Mouse (Mus musculus) MEL (cell line): ENCODE measurements around the gene Exoc3l2. TPM values are rescaled to one million over a fixed set of nuclear protein-coding genes. Genes with fewer than 3 reads are reported as not detected.

Experiments used
- DNase-seq: peaks from one replicate; pipeline ENCODE4 v3.0.0; 2011; ENCODE audit warnings: low read depth, low spot score
- H3K27ac ChIP-seq: 2 replicates; pipeline ENCODE4 v1.5.1; 2012; ENCODE audit warnings: low read depth, mild to moderate bottlenecking, control low read depth, low read length, moderate library complexity; ENCODE audit not compliant: control insufficient read depth
- H3K27me3 ChIP-seq, 2 experiments: fragments of 150-350 bp in 1 of 2; sonication (generic) in 1 of 2; 2 replicates each; pipeline ENCODE4 v1.6.1; 2012; ENCODE audit warnings: low read length in 2 of 2, mild to moderate bottlenecking in 2 of 2, improper control_type of control experiment in 1 of 2, moderate library complexity in 1 of 2; ENCODE audit not compliant: insufficient read depth in 2 of 2, control insufficient read depth in 1 of 2
- H3K36me3 ChIP-seq, 2 experiments: 2 replicates each; pipeline ENCODE4 v1.6.1; 2012 to 2014; ENCODE audit warnings: low read length in 2 of 2, improper control_type of control experiment in 1 of 2, inconsistent platforms in 1 of 2, mild to moderate bottlenecking in 1 of 2; ENCODE audit not compliant: insufficient read depth in 2 of 2, control insufficient read depth in 1 of 2
- H3K4me1 ChIP-seq, 2 experiments: fragments of 150-350 bp in 1 of 2; sonication (generic) in 1 of 2; 2 replicates each; pipeline ENCODE4 v1.6.1; 2012; ENCODE audit warnings: low read length in 2 of 2, improper control_type of control experiment in 1 of 2, mild to moderate bottlenecking in 1 of 2; ENCODE audit not compliant: insufficient read depth in 2 of 2, control insufficient read depth in 1 of 2
- H3K4me3 ChIP-seq, 2 experiments: fragments of 150-350 bp in 1 of 2; sonication (generic) in 1 of 2; 2 replicates each; pipeline ENCODE4 v1.5.1; 2012; ENCODE audit warnings: low read depth in 2 of 2, low read length in 2 of 2, mild to moderate bottlenecking in 2 of 2, moderate library complexity in 2 of 2, control low read depth in 1 of 2, improper control_type of control experiment in 1 of 2; ENCODE audit not compliant: control insufficient read depth in 1 of 2, insufficient read depth in 1 of 2
- H3K79me2 ChIP-seq: 2 replicates; pipeline ENCODE4 v1.6.1; 2012; ENCODE audit warnings: mild to moderate bottlenecking, low read length, moderate library complexity; ENCODE audit not compliant: control insufficient read depth, poor library complexity, insufficient read depth
- H3K9ac ChIP-seq: 2 replicates; pipeline ENCODE4 v1.6.1; 2012; ENCODE audit warnings: low read depth, mild to moderate bottlenecking, control low read depth, low read length, moderate library complexity; ENCODE audit not compliant: control insufficient read depth, poor library complexity, severe bottlenecking
- H3K9me3 ChIP-seq: fragments of 150-350 bp; sonication (generic); replicated peaks from 2 replicates; pipeline ENCODE4 v1.6.1; 2012; ENCODE audit warnings: mild to moderate bottlenecking, low read length, improper control_type of control experiment, moderate library complexity; ENCODE audit not compliant: insufficient read depth
- BHLHE40 ChIP-seq: IDR thresholded peaks from 2 replicates; pipeline ENCODE4 v1.6.1; 2012; ENCODE audit warnings: low read depth, mild to moderate bottlenecking, inconsistent platforms, low read length, improper control_type of control experiment, borderline replicate concordance
- CHD1 ChIP-seq: IDR thresholded peaks from 2 replicates; pipeline ENCODE4 v1.6.1; 2012; ENCODE audit warnings: low read depth, mild to moderate bottlenecking, inconsistent platforms, low read length, improper control_type of control experiment
- CTCF ChIP-seq, 3 experiments: IDR thresholded peaks in 2 of 3; conservative IDR thresholded peaks in 1 of 3; 2 replicates each; pipeline ENCODE4 v1.5.1; 2011 to 2012; ENCODE audit warnings: low read length in 3 of 3, low read depth in 2 of 3, mild to moderate bottlenecking in 2 of 3, improper control_type of control experiment in 1 of 3, inconsistent platforms in 1 of 3, mixed read lengths in 1 of 3, moderate library complexity in 1 of 3; ENCODE audit not compliant: control insufficient read depth in 1 of 3, insufficient read depth in 1 of 3, poor library complexity in 1 of 3, severe bottlenecking in 1 of 3
- EP300 ChIP-seq, 2 experiments: IDR thresholded peaks; 2 replicates each; pipeline ENCODE4 v1.6.1; 2011; ENCODE audit warnings: improper control_type of control experiment in 2 of 2, low read length in 2 of 2, low read depth in 1 of 2, mild to moderate bottlenecking in 1 of 2
- GABPA ChIP-seq: IDR thresholded peaks from 2 replicates; pipeline ENCODE4 v1.6.1; 2012; ENCODE audit warnings: low read depth, mild to moderate bottlenecking, inconsistent platforms, low read length, improper control_type of control experiment, moderate library complexity
- GATA1 ChIP-seq: IDR thresholded peaks from 2 replicates; pipeline ENCODE4 v1.6.1; 2011; ENCODE audit warnings: low read depth, low read length, improper control_type of control experiment
- KAT2A ChIP-seq: conservative IDR thresholded peaks from 2 replicates; pipeline ENCODE4 v1.6.1; 2012; ENCODE audit warnings: low read depth, low read length, improper control_type of control experiment, inconsistent platforms
- NRF1 ChIP-seq: IDR thresholded peaks from 2 replicates; pipeline ENCODE4 v1.6.1; 2014; ENCODE audit warnings: low read depth, mild to moderate bottlenecking, inconsistent platforms, low read length, improper control_type of control experiment, moderate library complexity; ENCODE audit not compliant: poor library complexity, insufficient read depth, severe bottlenecking
- POLR2AphosphoS2 ChIP-seq: IDR thresholded peaks from 2 replicates; pipeline ENCODE4 v1.6.1; 2011; ENCODE audit warnings: low read length, improper control_type of control experiment
- RAD21 ChIP-seq: IDR thresholded peaks from 2 replicates; pipeline ENCODE4 v1.6.1; 2011; ENCODE audit warnings: mild to moderate bottlenecking, low read depth, low read length, improper control_type of control experiment
- USF2 ChIP-seq, 2 experiments: IDR thresholded peaks; 2 replicates each; pipeline ENCODE4 v1.6.1; 2011 to 2012; ENCODE audit warnings: improper control_type of control experiment in 2 of 2, low read length in 2 of 2, borderline replicate concordance in 1 of 2, inconsistent platforms in 1 of 2, low read depth in 1 of 2, mild to moderate bottlenecking in 1 of 2; ENCODE audit not compliant: insufficient read depth in 1 of 2
- polyA plus RNA-seq, 2 experiments: library from polyadenylated mRNA; stranded (reverse) in 1 of 2; unstranded in 1 of 2; fragments of >175 nt in 1 of 2; fragments of >200 nt in 1 of 2; gene quantifications; 2 replicates each; pipeline versions ENCODE4 v1.2.1 to v1.2.4; 2012; ENCODE audit warnings: low replicate concordance in 2 of 2, low read depth in 1 of 2; ENCODE audit not compliant: insufficient read length in 2 of 2, insufficient read depth in 1 of 2, missing spikeins in 1 of 2
- total RNA-seq: library from RNA; depleted of rRNA; stranded (reverse); fragments of 300-350 nt; gene quantifications from 2 replicates; pipeline ENCODE4 v1.2.3, GENCODE M21; 2012

Exoc3l2 gene
- total and polyA plus RNA-seq, 3 experiments: 0.08 TPM; not detected in 1

- H3K9ac ChIP-seq: no peak overlapping the region
- H3K27ac ChIP-seq: no peak overlapping the region
- TF ChIP-seq NRF1 (no peak), EP300 (IDR thresholded peaks at IDR 0.05; ENCODE audit: low read depth in 1 of 2, low read length in 2 of 2) (no peak)
- DNase-seq: no peak
- H3K4me1 ChIP-seq: no peaks in the 10 kb centered on the region
- H3K9me3 ChIP-seq: no peaks in the 10 kb centered on the region
- no peaks in the 10 kb centered on the region for H3K79me2 ChIP-seq
- H3K27me3 ChIP-seq: no peaks in the 10 kb centered on the region
- no peaks in the 10 kb centered on the region for H3K36me3 ChIP-seq
- no peak overlapping the region for H3K4me3 ChIP-seq
These were observed 9.3 kb downstream of the Exoc3l2 start for GRCm38 (mm10) chr7:19472403-19472802.

DNA sequence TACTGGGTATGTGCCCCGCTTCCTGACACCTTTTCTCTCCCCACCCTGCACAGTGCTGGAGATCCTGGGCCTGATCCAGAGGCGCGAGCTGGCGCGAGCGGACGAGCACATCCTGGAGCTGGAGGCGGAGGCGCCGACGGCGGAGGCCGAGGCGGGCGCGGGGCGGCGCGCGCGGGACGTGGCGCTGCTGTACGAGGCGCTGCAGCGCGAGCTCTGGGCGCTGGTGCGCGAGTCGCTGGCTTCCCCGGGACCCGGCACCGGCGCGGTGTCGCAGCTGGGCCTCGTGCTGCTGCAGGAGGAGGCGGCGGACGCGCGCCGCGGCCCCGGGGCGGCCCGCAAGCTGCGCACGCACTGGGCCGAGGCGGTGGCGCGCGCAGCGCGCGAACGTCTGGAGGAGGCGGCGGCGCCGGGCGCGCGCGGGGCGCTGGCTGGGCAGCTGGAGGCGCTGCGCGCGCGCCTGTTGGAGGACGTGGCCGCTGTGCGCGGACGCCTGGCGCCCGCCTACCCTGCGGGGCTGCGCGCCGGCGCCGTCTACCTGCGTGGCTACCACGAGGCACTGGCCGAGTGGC lies 10.8 kb downstream of the Exoc3l2 start:
- H3K27me3 ChIP-seq: no peaks in the 10 kb centered on the region
- H3K36me3 ChIP-seq: no peaks in the 10 kb centered on the region
- no peak overlapping the region for H3K27ac ChIP-seq
- no peaks in the 10 kb centered on the region; a peak in 1 of 4 replicates for H3K4me1 ChIP-seq
- H3K4me3 ChIP-seq: no peak overlapping the region
- no peak for DNase-seq
- TF ChIP-seq CHD1 (no peak), GATA1 (no peak), POLR2AphosphoS2 (no peak), GABPA (no peak), USF2 (IDR thresholded peaks at IDR 0.05; ENCODE audit: borderline replicate concordance in 1 of 2, insufficient read depth in 1 of 2, low read depth in 1 of 2, low read length in 2 of 2) (no peak), KAT2A (no peak)
- no peaks in the 10 kb centered on the region for H3K9me3 ChIP-seq
- no peak overlapping the region for H3K9ac ChIP-seq
- no peaks in the 10 kb centered on the region for H3K79me2 ChIP-seq

- H3K27ac ChIP-seq: no peak overlapping the region
- TF ChIP-seq BHLHE40 (no peak), CTCF (IDR thresholded peaks at IDR 0.05 in 2 of 3, conservative IDR thresholded peaks at IDR 0.05 in 1 of 3; ENCODE audit: control insufficient read depth in 1 of 3, insufficient read depth in 1 of 3, low read depth in 2 of 3, low read length in 3 of 3, poor library complexity in 1 of 3, severe bottlenecking in 1 of 3) (peak in 1 of 3 experiments; percentile 8; a peak in 1 of 6 replicates), RAD21 (peak; percentile 11)
- TF ChIP-seq, all 39 proteins: peak for 2
- Histone ChIP-seq H3K4me1 (no peaks in the 10 kb centered on the region; a peak in 1 of 4 replicates), H3K79me2 (no peaks in the 10 kb centered on the region), H3K9me3 (no peaks in the 10 kb centered on the region), H3K9ac (no peak overlapping the region), H3K36me3 (no peaks in the 10 kb centered on the region), H3K27me3 (no peaks in the 10 kb centered on the region; a peak in 1 of 4 replicates), H3K4me3 (no peak overlapping the region)
- DNase-seq: no peak
These were observed 14.0 kb downstream of the Exoc3l2 start for GRCm38 (mm10) chr7:19477084-19477483.
